Mouse (Mus musculus) kidney, embryonic 16.5 days (tissue): ENCODE data around the gene Ust. TPM values are rescaled to one million over a fixed set of nuclear protein-coding genes. Genes with fewer than 3 reads are reported as not detected.

ENCODE experiments used
- ATAC-seq: fragments of 200-750 bp; cut with Nextera tagmentation; 2 replicates; pipeline ENCODE4 v1.8.0; 2017; ENCODE audit warnings: moderate TSS enrichment; ENCODE audit not compliant: low FRiP score, low TSS enrichment
- H3K27ac ChIP-seq: fragments of 300-500 bp; sonication (generic); 2 replicates; pipeline ENCODE4 v1.5.1; 2014; ENCODE audit warnings: low read length
- H3K27me3 ChIP-seq: fragments of 300-500 bp; sonication (generic); 2 replicates; pipeline ENCODE4 v1.6.1; 2014; ENCODE audit warnings: low read length, control low read depth, mixed read lengths; ENCODE audit not compliant: insufficient read depth
- H3K36me3 ChIP-seq: fragments of 300-500 bp; sonication (generic); 2 replicates; pipeline ENCODE4 v1.6.1; 2014; ENCODE audit warnings: low read length, control low read depth, mixed read lengths; ENCODE audit not compliant: insufficient read depth
- H3K4me1 ChIP-seq: fragments of 300-500 bp; sonication (generic); 2 replicates; pipeline ENCODE4 v1.6.1; 2014; ENCODE audit warnings: low read length, control low read depth, mixed read lengths; ENCODE audit not compliant: insufficient read depth
- H3K4me2 ChIP-seq: fragments of 300-500 bp; sonication (generic); replicated peaks from 2 replicates; pipeline ENCODE4 v1.6.1; 2014; ENCODE audit warnings: low read depth, low read length
- H3K4me3 ChIP-seq: fragments of 300-500 bp; sonication (generic); 2 replicates; pipeline ENCODE4 v1.5.1; 2014; ENCODE audit warnings: mild to moderate bottlenecking, low read length
- H3K9ac ChIP-seq: fragments of 300-500 bp; sonication (generic); replicated peaks from 2 replicates; pipeline ENCODE4 v1.6.1; 2014; ENCODE audit warnings: low read length
- H3K9me3 ChIP-seq: fragments of 300-500 bp; sonication (generic); 2 replicates; pipeline ENCODE4 v1.6.1; 2016; ENCODE audit warnings: low read length, control low read depth
- WGBS: fragments of 180-500 bp; shearing (Covaris S2); extraction: QIAGEN DNeasy Blood & Tissue Kit; methylation state at CpG from one replicate; pipeline ENCODE4 v1.1.7; 2014; 5-methylcytosine and 5-hydroxymethylcytosine counted together
- polyA plus RNA-seq: library from polyadenylated mRNA; unstranded; fragments of >200 nt; fragmentation: Nextera tagmentation; extraction: Ambion mirVana; gene quantifications from 2 replicates; pipeline ENCODE4 v1.2.1, GENCODE M21; 2015

Gene Ust
- polyA plus RNA-seq, 1 experiment from 2014 or later, result 4.9 TPM

GRCm38 (mm10) chr10:8240703-8241102 is 277.9 kb downstream of the Ust start:
- H3K36me3 ChIP-seq, result no peaks in the 10 kb centered on the region
- H3K27ac ChIP-seq, result no peak overlapping the region
- H3K4me2 ChIP-seq, result no peak overlapping the region
- H3K4me1 ChIP-seq, result no peaks in the 10 kb centered on the region
- 72% methylated on average over 4 of the region's 4 CpGs for WGBS
- no peaks in the 10 kb centered on the region for H3K9me3 ChIP-seq
- no peak for ATAC-seq
- no peaks in the 10 kb centered on the region for H3K27me3 ChIP-seq
- H3K9ac ChIP-seq, result no peak overlapping the region
- no peak overlapping the region for H3K4me3 ChIP-seq

GRCm38 (mm10) chr10:8240242-8240641 is 278.4 kb downstream of the Ust start:
- Histone ChIP-seq H3K9ac (no peak overlapping the region), H3K4me2 (no peak overlapping the region), H3K4me1 (no peaks in the 10 kb centered on the region), H3K9me3 (peaks cover 2% of the 10 kb centered on the region; the same call in 1 of the 2 replicates), H3K27me3 (no peaks in the 10 kb centered on the region), H3K36me3 (no peaks in the 10 kb centered on the region), H3K27ac (no peak overlapping the region), H3K4me3 (no peak overlapping the region)
- 9% methylated on average over 3 of the region's 3 CpGs for WGBS
- ATAC-seq, result no peak

- Histone ChIP-seq H3K4me1 (no peaks in the 10 kb centered on the region), H3K4me2 (no peak overlapping the region), H3K27ac (no peak overlapping the region), H3K27me3 (no peaks in the 10 kb centered on the region), H3K36me3 (no peaks in the 10 kb centered on the region), H3K9me3 (peaks cover 5% of the 10 kb centered on the region; the same call in 1 of the 2 replicates), H3K4me3 (no peak overlapping the region), H3K9ac (no peak overlapping the region)
- no peak for ATAC-seq
- WGBS, result 75% methylated on average over 10 of the region's 10 CpGs
Observed at GRCm38 (mm10) chr10:8236780-8237571, 281.6 kb downstream of the Ust start.

- H3K4me3 ChIP-seq, result no peak overlapping the region
- H3K4me1 ChIP-seq, result 0 out of 2 replicates have a peak, but pooled peaks cover 3% of the 10 kb centered on the region
- H3K27me3 ChIP-seq, result no peaks in the 10 kb centered on the region
- H3K4me2 ChIP-seq, result no peak overlapping the region
- H3K36me3 ChIP-seq, result no peaks in the 10 kb centered on the region
- 72% methylated on average over 8 of the region's 8 CpGs for WGBS
- no peak overlapping the region for H3K9ac ChIP-seq
- H3K27ac ChIP-seq, result no peak overlapping the region
- no peak for ATAC-seq
- H3K9me3 ChIP-seq, result peaks cover 5% of the 10 kb centered on the region; the same call in 1 of the 2 replicates
Observed at GRCm38 (mm10) chr10:8233148-8233901, 285.3 kb downstream of the Ust start.

- Histone ChIP-seq H3K4me3 (no peak overlapping the region), H3K27me3 (no peaks in the 10 kb centered on the region), H3K9me3 (peaks cover 5% of the 10 kb centered on the region; the same call in 1 of the 2 replicates), H3K27ac (no peak overlapping the region), H3K4me1 (0 out of 2 replicates have a peak, but pooled peaks cover 3% of the 10 kb centered on the region), H3K36me3 (no peaks in the 10 kb centered on the region), H3K9ac (no peak overlapping the region), H3K4me2 (no peak overlapping the region)
- 74% methylated on average over 6 of the region's 6 CpGs for WGBS
- no peak for ATAC-seq
Observed at GRCm38 (mm10) chr10:8232535-8232934, 286.1 kb downstream of the Ust start.

- 37% methylated on average over 3 of the region's 3 CpGs for WGBS
- ATAC-seq, result no peak
Observed at GRCm38 (mm10) chr10:8228375-8228743, 290.3 kb downstream of the Ust start.

GRCm38 (mm10) chr10:8227705-8228374 is 290.8 kb downstream of the Ust start:
- Histone ChIP-seq H3K9ac (no peak overlapping the region), H3K4me1 (0 out of 2 replicates have a peak, but pooled peaks cover 3% of the 10 kb centered on the region), H3K27ac (no peak overlapping the region), H3K4me3 (no peak overlapping the region), H3K36me3 (no peaks in the 10 kb centered on the region), H3K27me3 (no peaks in the 10 kb centered on the region), H3K4me2 (no peak overlapping the region), H3K9me3 (no peaks in the 10 kb centered on the region)
- peak; percentile 65; the same call in 1 of the 2 replicates for ATAC-seq
- WGBS, result 52% methylated on average over 5 of the region's 5 CpGs

More at GRCm38 (mm10) chr10:8228375-8228743, 290.3 kb downstream of the Ust start:
- H3K4me2 ChIP-seq, result no peak overlapping the region
- no peaks in the 10 kb centered on the region for H3K36me3 ChIP-seq
- H3K9me3 ChIP-seq, result no peaks in the 10 kb centered on the region
- H3K27ac ChIP-seq, result no peak overlapping the region
- no peaks in the 10 kb centered on the region for H3K27me3 ChIP-seq
- 0 out of 2 replicates have a peak, but pooled peaks cover 3% of the 10 kb centered on the region for H3K4me1 ChIP-seq
- H3K9ac ChIP-seq, result no peak overlapping the region
- no peak overlapping the region for H3K4me3 ChIP-seq

GRCm38 (mm10) chr10:8226650-8227049 is 292.0 kb downstream of the Ust start:
- H3K27me3 ChIP-seq, result no peaks in the 10 kb centered on the region
- ATAC-seq, result no peak
- no peak overlapping the region for H3K4me3 ChIP-seq
- H3K9me3 ChIP-seq, result no peaks in the 10 kb centered on the region
- H3K4me1 ChIP-seq, result 0 out of 2 replicates have a peak, but pooled peaks cover 3% of the 10 kb centered on the region
- H3K36me3 ChIP-seq, result no peaks in the 10 kb centered on the region
- H3K27ac ChIP-seq, result no peak overlapping the region
- 60% methylated on average over 3 of the region's 3 CpGs for WGBS
- H3K9ac ChIP-seq, result no peak overlapping the region
- H3K4me2 ChIP-seq, result no peak overlapping the region

GRCm38 (mm10) chr10:8224641-8225040 is 294.0 kb downstream of the Ust start:
- H3K4me2 ChIP-seq, result no peak overlapping the region
- ATAC-seq, result no peak
- no peaks in the 10 kb centered on the region for H3K36me3 ChIP-seq
- no peak overlapping the region for H3K27ac ChIP-seq
- 74% methylated on average over 2 of the region's 2 CpGs for WGBS
- no peak overlapping the region for H3K4me3 ChIP-seq
- no peaks in the 10 kb centered on the region for H3K4me1 ChIP-seq
- no peaks in the 10 kb centered on the region for H3K27me3 ChIP-seq
- H3K9me3 ChIP-seq, result no peaks in the 10 kb centered on the region
- no peak overlapping the region for H3K9ac ChIP-seq
